Mouse (Mus musculus) heart, adult 2 months (tissue): Measurements from ENCODE around the gene Nfia.

Experiments used
- CTCF ChIP-seq: fragments of 200-600 bp; IDR thresholded peaks from 2 replicates; pipeline ENCODE4 v1.8.1; 2022; ENCODE audit warnings: antibody characterized with exemption, mild to moderate bottlenecking, moderate library complexity
- POLR2A ChIP-seq: fragments of 200-500 bp; IDR thresholded peaks from 2 replicates; pipeline ENCODE4 v1.6.1; 2011; ENCODE audit warnings: mild to moderate bottlenecking, low read depth, low read length, control low read depth; ENCODE audit not compliant: insufficient read depth

GRCm38 (mm10) chr4:98063280-98063679 is 290.7 kb downstream of the Nfia start:
- TF ChIP-seq POLR2A (no peak), CTCF (no peak)
